Mouse (Mus musculus): Measurements from ENCODE around the gene Hspa1a. TPM values are rescaled to one million over a fixed set of nuclear protein-coding genes. Genes with fewer than 3 reads are reported as not detected.

Hspa1a gene
- 40.8 and 41.4 TPM in 2 replicates for polyA plus RNA-seq (2012; rRNA removed)

DNA sequence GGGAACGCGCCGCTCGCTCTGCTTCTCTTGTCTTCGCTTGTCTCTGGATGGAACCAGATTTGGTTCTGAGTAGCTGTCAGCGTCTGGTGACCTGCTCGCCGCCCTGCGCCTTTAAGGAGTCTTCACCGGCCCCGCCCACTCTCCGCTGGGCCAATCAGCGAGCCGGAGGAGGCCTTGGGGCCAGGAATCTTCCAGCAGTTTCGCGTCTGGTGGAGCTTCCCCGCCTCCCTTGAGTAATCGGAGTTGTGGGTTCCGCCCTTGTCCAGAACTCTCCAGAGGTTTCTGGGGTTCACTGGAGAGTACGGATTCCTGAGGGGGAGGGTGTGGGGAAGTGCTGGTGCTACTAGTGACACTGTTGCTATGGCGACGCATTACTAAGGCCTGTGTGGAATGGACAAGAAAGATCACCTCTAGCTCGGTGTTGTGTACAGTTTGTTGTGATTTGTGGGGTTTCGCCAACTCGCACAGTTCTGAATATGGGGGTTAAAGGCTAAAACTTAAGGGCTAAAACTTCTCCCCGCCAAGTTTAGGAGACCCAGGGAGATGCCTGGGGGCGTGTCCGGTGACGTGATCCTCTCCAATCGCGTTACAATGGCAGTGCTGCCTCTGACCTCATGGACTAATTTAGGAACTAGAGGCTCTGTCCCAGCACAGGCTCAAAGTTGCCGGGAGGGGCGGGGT lies at the start of gene Hspa1a, which contains the start of gene Hspa1l:
Hspa1a (minus strand) TSS at position 88 of the 681 bp plus-strand sequence.
Hspa1l (plus strand) TSS at position 635 of the 681 bp plus-strand sequence.

DNA sequence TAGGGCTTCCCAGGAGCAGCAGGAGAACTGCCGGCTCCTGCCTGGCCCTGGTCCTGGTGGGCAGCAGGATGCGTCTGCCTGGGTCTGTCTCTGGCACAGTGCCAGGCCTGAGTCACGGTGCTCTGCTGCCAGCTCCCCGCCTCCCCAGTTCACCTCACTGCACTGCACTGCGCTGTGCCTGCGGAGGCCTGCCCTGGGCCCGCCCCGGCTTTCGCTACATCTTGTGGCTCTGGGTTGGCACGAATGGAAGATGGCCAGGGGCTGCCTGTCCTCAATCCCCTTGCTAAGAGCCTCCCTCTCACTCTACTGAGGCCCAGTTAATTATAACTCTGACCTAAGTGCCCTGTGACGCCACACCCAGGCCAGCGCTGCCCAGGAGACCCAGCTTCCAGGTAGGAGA lies 44.4 kb upstream of the Hspa1a start, which contains the start of gene Vwa7:
Vwa7 (plus strand) TSS at position 204 of the 400 bp plus-strand sequence.

DNA sequence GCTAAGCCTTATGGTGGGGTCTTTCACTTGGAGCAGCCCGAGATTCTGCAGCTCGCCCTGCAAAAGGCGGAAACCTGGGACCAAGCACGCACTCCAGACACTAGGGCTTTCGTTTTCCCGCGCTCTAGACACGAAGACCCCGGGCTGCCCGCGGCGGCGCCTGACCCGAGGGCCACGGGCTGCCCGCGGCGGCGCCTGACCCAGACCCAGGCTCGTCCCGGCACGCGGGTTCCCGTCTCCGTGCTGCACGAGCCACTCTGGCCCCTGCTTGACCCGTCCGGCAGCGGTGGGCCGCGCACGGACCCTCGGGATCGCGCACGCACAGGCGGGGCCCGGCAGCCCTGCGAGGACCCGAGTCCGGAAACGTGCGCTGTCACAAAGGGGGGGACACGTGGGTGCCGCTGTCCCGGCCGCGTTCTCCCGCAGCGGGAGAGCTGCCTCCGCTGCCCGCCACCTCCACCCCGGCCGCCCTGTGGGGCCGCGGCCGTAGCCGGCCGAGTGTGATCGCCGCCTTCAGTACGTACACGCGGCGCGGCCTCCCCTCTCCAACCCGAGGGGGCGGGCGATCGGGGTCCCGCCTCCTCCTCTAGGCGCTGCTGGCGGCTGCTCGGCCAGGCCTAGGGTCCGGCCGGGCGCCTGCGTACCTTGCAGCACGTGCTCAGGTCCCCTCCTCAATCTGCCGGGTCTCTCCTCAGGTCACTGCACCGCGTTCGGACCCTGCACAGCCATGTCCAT lies 28.9 kb upstream of the Hspa1a start, which contains the start of gene Vars:
Vars (plus strand) TSS at position 271 of the 735 bp plus-strand sequence.

DNA sequence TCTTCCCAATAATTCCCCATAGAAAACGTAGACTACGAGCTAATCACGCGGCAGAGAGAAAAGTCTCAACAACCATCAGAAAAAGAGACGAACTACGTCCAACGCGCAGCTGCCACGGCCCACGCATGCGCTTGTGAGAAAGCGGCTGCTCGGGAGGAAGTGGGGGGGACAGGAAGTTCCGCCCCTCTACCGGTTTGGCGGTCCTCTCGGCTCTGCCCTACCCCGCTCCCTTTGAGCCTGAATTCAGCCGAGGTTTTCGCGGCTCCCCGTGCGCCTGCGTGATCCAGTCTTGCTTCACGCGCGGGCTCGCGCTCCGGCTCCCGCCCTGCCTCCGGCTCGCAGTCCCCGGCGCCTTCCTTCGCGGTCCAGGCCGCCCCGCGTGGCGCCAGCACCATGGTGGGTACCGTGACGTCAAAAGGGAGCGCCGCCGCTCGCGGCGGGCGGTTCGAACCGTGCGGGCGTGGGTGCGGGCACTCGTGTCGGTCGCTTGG lies 9.8 kb upstream of the Hspa1a start, which contains the start of gene Lsm2:
Lsm2 (plus strand) TSS at position 173 of the 491 bp plus-strand sequence.

DNA sequence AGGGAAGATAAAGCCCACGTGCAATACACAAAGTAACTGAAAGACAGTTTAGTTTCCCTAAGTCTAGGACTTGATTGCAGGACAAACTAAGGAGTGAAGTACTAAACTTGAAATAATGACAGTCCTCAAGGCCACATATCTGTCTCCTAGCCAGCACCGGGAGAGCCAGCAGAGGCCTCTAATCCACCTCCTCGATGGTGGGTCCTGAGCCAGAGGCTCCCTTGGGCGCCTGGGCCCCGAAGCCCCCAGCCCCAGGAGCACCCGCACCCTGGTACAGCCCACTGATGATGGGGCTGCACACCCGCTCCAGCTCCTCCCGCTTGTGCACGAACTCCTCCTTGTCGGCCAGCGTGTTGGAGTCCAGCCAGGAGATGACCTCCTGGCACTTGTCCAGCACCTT lies 2.1 kb downstream of the Hspa1a start, which contains the start of gene Gm20481:
Gm20481 (plus strand) TSS at position 91 of the 400 bp plus-strand sequence.

DNA sequence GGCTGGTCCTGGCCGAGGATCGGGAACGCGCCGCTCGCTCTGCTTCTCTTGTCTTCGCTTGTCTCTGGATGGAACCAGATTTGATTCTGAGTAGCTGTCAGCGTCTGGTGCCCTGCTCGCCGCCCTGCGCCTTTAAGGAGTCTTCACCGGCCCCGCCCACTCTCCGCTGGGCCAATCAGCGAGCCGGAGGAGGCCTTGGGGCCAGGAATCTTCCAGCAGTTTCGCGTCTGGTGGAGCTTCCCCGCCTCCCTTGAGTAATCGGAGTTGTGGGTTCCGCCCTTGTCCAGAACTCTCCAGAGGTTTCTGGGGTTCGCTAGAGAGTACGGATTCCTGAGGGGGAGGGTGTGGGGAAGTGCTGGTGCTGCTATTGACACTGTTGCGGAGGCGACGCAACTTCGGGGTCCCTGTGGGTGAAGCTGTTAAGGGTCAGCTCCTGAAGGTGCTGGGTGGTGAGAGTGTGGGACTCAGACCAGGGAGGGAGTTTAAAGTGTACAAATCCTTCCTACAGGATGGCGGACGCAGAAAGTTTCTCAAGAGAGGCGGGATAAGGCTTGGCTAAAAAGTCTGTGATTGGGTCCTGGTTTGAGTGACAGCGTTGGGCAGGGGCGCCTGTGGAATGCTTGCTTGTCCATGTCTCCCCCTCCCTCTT lies 12.7 kb downstream of the Hspa1a start, which contains the start of gene Hspa1b:
Hspa1b (minus strand) TSS at position 109 of the 649 bp plus-strand sequence.

DNA sequence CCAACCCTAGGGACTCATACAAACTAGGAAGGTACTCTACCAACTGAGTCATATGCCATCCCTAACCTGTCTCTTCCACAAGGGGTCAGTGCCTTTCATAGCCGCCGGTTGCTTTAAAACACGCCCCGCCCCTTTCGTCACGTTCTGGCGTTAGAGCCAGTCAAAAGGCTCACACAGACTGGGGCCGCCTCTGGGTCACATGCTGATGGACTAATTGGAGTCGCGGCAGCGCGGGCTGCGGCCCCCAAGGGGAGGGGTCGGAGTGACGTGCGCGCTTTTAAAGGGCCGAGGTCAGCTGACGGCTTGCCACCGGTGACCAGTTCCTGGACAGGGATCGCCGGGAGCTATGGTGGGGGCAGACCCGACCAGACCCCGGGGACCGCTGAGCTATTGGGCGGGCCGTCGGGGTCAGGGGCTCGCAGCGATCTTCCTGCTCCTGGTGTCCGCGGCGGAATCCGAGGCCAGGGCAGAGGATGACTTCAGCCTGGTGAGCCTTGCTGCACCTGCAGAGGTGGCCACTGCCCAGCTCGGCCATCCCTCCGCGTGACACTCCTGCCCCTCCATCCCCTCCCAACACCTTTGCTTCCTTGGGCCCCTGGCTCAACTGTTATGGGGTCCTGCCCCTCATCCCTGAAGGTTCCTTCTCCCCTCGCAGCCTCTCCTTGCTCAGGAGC lies 40.8 kb downstream of the Hspa1a start, which contains the start of gene Neu1:
Neu1 (plus strand) TSS at position 193 of the 674 bp plus-strand sequence.

Other genes with a start within 250 kb of the Hspa1a start
- gene C4b, start 228.3 kb downstream of the Hspa1a start, polyA plus RNA-seq (2012; rRNA removed) = 24.3 and 25.4 TPM in 2 replicates
- not detected in 2 replicates for gene Cyp21a1, start 167.6 kb downstream of the Hspa1a start, polyA plus RNA-seq (2012; rRNA removed)
- 50.0 and 62.6 TPM in 2 replicates for gene Stk19, start 135.2 kb downstream of the Hspa1a start, polyA plus RNA-seq (2012; rRNA removed)
- 65.2 and 67.7 TPM in 2 replicates for gene Dxo, start 135.1 kb downstream of the Hspa1a start, polyA plus RNA-seq (2012; rRNA removed)
- 94.8 and 130 TPM in 2 replicates for gene Skiv2l, start 121.9 kb downstream of the Hspa1a start, polyA plus RNA-seq (2012; rRNA removed)
- 22.3 and 23.8 TPM in 2 replicates for gene Nelfe, start 121.8 kb downstream of the Hspa1a start, polyA plus RNA-seq (2012; rRNA removed)
- gene Cfb, start 109.6 kb downstream of the Hspa1a start, polyA plus RNA-seq (2012; rRNA removed) = 28.6 and 30.9 TPM in 2 replicates
- gene Zbtb12, start 92.7 kb downstream of the Hspa1a start, polyA plus RNA-seq (2012; rRNA removed) = 7.3 and 7.9 TPM in 2 replicates
- gene Gm20547, start 90.1 kb downstream of the Hspa1a start, polyA plus RNA-seq (2012; rRNA removed) = not detected in 2 replicates
- gene C2, start 73.9 kb downstream of the Hspa1a start, polyA plus RNA-seq (2012; rRNA removed) = 4.2 and 4.7 TPM in 2 replicates
- gene Ehmt2, start 73.7 kb downstream of the Hspa1a start, polyA plus RNA-seq (2012; rRNA removed) = 317 and 331 TPM in 2 replicates
- gene Slc44a4, start 57.7 kb downstream of the Hspa1a start, polyA plus RNA-seq (2012; rRNA removed) = 338 and 452 TPM in 2 replicates
- 197 and 259 TPM in 2 replicates for gene Neu1, start 40.9 kb downstream of the Hspa1a start, polyA plus RNA-seq (2012; rRNA removed)
- 77.4 and 78.5 TPM in 2 replicates for gene Hspa1b, start 12.9 kb downstream of the Hspa1a start, polyA plus RNA-seq (2012; rRNA removed)
- not detected in 2 replicates for gene Gm20481, start 2.2 kb downstream of the Hspa1a start, polyA plus RNA-seq (2012; rRNA removed)
- 0.30 and 0.82 TPM in 2 replicates for gene Hspa1l, start 547 bp upstream of the Hspa1a start, polyA plus RNA-seq (2012; rRNA removed)
- gene Lsm2, start 9.7 kb upstream of the Hspa1a start, polyA plus RNA-seq (2012; rRNA removed) = 57.6 and 64.6 TPM in 2 replicates
- gene Vars, start 28.8 kb upstream of the Hspa1a start, polyA plus RNA-seq (2012; rRNA removed) = 196 and 213 TPM in 2 replicates
- gene Vwa7, start 44.4 kb upstream of the Hspa1a start, polyA plus RNA-seq (2012; rRNA removed) = 0.73 and 0.83 TPM in 2 replicates
- gene Sapcd1, start 55.9 kb upstream of the Hspa1a start, polyA plus RNA-seq (2012; rRNA removed) = 1.0 and 2.3 TPM in 2 replicates
- 4.0 and 6.0 TPM in 2 replicates for gene Msh5, start 74.6 kb upstream of the Hspa1a start, polyA plus RNA-seq (2012; rRNA removed)
- gene Clic1, start 77.8 kb upstream of the Hspa1a start, polyA plus RNA-seq (2012; rRNA removed) = 209 and 215 TPM in 2 replicates
- 32.5 and 33.0 TPM in 2 replicates for gene Ddah2, start 86.9 kb upstream of the Hspa1a start, polyA plus RNA-seq (2012; rRNA removed)
- 5.6 and 10.4 TPM in 2 replicates for gene Ly6g6c, start 93.2 kb upstream of the Hspa1a start, polyA plus RNA-seq (2012; rRNA removed)
- 0.82 and 1.0 TPM in 2 replicates for gene Mpig6b, start 94.0 kb upstream of the Hspa1a start, polyA plus RNA-seq (2012; rRNA removed)
- gene Ly6g6e, start 104.7 kb upstream of the Hspa1a start, polyA plus RNA-seq (2012; rRNA removed) = 77.8 and 86.1 TPM in 2 replicates
- gene Ly6g6d, start 105.9 kb upstream of the Hspa1a start, polyA plus RNA-seq (2012; rRNA removed) = 19.4 and 23.3 TPM in 2 replicates
- gene Ly6g6f, start 113.5 kb upstream of the Hspa1a start, polyA plus RNA-seq (2012; rRNA removed) = 2.1 and 2.8 TPM in 2 replicates
- 238 and 254 TPM in 2 replicates for gene Abhd16a, start 117.1 kb upstream of the Hspa1a start, polyA plus RNA-seq (2012; rRNA removed)
- gene Ly6g5c, start 136.1 kb upstream of the Hspa1a start, polyA plus RNA-seq (2012; rRNA removed) = not detected in 2 replicates
- gene Ly6g5b, start 143.3 kb upstream of the Hspa1a start, polyA plus RNA-seq (2012; rRNA removed) = 0.72 and 0.86 TPM in 2 replicates
- 23.3 and 25.0 TPM in 2 replicates for gene Gpank1, start 149.3 kb upstream of the Hspa1a start, polyA plus RNA-seq (2012; rRNA removed)
- gene Csnk2b, start 149.9 kb upstream of the Hspa1a start, polyA plus RNA-seq (2012; rRNA removed) = 262 and 295 TPM in 2 replicates
- 16.7 and 18.2 TPM in 2 replicates for gene D17H6S53E, start 154.2 kb upstream of the Hspa1a start, polyA plus RNA-seq (2012; rRNA removed)
- gene Apom, start 159.9 kb upstream of the Hspa1a start, polyA plus RNA-seq (2012; rRNA removed) = 0.12 and 0.19 TPM in 2 replicates
- gene Bag6, start 163.0 kb upstream of the Hspa1a start, polyA plus RNA-seq (2012; rRNA removed) = 221 and 228 TPM in 2 replicates
- gene Prrc2a, start 192.7 kb upstream of the Hspa1a start, polyA plus RNA-seq (2012; rRNA removed) = 341 and 379 TPM in 2 replicates
- 1.6 and 2.5 TPM in 2 replicates for gene Aif1, start 203.9 kb upstream of the Hspa1a start, polyA plus RNA-seq (2012; rRNA removed)
- gene Lst1, start 216.3 kb upstream of the Hspa1a start, polyA plus RNA-seq (2012; rRNA removed) = 8.1 and 10.4 TPM in 2 replicates
- 20.1 and 22.9 TPM in 2 replicates for gene Ltb, start 222.3 kb upstream of the Hspa1a start, polyA plus RNA-seq (2012; rRNA removed)
- 1.3 TPM in 2 replicates for gene Tnf, start 229.9 kb upstream of the Hspa1a start, polyA plus RNA-seq (2012; rRNA removed)
- 1.4 and 1.8 TPM in 2 replicates for gene Lta, start 233.2 kb upstream of the Hspa1a start, polyA plus RNA-seq (2012; rRNA removed)
- not detected in 2 replicates for gene Gm16181, start 248.7 kb upstream of the Hspa1a start, polyA plus RNA-seq (2012; rRNA removed)